Mouse (Mus musculus): ENCODE results near the gene Prkce.

- TF ChIP-seq POLR2A (IDR thresholded peaks at IDR 0.05; ENCODE audit: insufficient read depth, low read depth, low read length) (no peak), CTCF (IDR thresholded peaks at IDR 0.05; ENCODE audit: insufficient read depth, low read depth, low read length) (no peak)
Measured at GRCm38 (mm10) chr17:86334990-86335389, 167.4 kb downstream of the Prkce start.
